Mouse (Mus musculus) bone marrow macrophage, adult 2 months (primary cell): ENCODE data around the gene Gm6760.

Experiments
- CTCF ChIP-seq: IDR thresholded peaks from 2 replicates; pipeline ENCODE4 v1.5.1; 2012; ENCODE audit warnings: low read depth, mild to moderate bottlenecking, low read length, moderate library complexity
- POLR2A ChIP-seq: IDR thresholded peaks from 2 replicates; pipeline ENCODE4 v1.6.1; 2012; ENCODE audit warnings: mild to moderate bottlenecking, low read depth, low read length, borderline replicate concordance

- TF ChIP-seq CTCF (no peak), POLR2A (no peak)
Observed at GRCm38 (mm10) chrX:64173248-64173647, 21.2 kb upstream of the Gm6760 start, which contains the start of gene 3830417A13Rik.
